Mouse (Mus musculus): Measurements from ENCODE around the gene Ecel1.

GRCm38 (mm10) chr1:87151286-87151685 lies 5.0 kb downstream of the Ecel1 start:
- no peak for TF ChIP-seq CTCF (IDR thresholded peaks at IDR 0.05; ENCODE audit: low read depth, low read length)
- TF ChIP-seq POLR2A (IDR thresholded peaks at IDR 0.05; ENCODE audit: insufficient read depth, low read length), result no peak
